Mouse (Mus musculus) mouse embryonic stem cell (cell line): ENCODE measurements around the gene Zfp523.

ENCODE experiments used
- in situ Hi-C, 2 experiments: fragments of 300-500 bp; cut with MboI; formaldehyde crosslinking; loops; 1 replicate in 1 of 2; 3 replicates in 1 of 2; pipeline ENCODE4 v1.14.3; 2019 to 2020; ENCODE audit warnings: low sequenced_read_pairs in 2 of 2, low pct_unique_long_range_greater_than_20kb in 1 of 2, mixed read lengths in 1 of 2; ENCODE audit not compliant: unreplicated experiment in 1 of 2

Gene Zfp523

DNA sequence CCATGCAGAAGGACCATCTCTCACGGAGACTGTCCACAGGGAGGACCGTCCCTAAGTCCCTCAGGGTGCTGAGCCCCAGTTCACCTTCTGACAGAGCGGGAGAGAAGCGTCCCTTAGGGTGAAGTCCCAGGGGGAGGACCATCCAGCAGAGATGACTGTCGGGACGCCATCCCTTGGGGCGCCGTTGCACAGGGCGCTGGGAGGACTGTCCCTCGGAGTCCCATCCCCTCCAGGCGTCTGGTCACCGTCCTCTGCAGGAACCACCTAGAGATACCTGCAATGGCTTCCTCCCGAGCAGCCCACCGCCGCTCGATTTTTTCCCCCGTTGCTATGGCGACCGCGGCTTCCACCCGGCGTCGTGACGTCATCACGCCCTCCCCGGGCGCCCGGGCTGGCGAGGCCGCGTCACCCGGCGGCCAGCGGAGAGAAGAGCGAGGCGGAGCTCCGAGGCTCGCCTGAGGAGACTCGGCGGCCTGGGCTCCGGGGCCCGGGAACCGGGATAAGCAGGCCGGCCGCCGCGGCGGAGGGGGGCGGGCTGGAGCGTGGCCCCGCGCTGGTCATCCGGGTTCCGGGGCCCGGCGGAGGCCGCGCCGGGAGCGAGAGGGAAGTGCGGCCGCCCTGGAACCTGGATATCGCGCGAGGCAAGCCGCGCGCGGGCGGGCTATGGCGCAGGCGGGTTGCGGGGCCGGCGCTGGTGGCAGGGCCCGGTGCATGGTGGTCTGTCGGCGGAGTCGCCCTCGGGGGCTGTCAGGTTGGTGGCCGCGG is at the start of gene Zfp523:
Zfp523 (plus strand) TSS at position 355 of the 765 bp plus-strand sequence.
- in situ Hi-C loops: no loop called here

DNA sequence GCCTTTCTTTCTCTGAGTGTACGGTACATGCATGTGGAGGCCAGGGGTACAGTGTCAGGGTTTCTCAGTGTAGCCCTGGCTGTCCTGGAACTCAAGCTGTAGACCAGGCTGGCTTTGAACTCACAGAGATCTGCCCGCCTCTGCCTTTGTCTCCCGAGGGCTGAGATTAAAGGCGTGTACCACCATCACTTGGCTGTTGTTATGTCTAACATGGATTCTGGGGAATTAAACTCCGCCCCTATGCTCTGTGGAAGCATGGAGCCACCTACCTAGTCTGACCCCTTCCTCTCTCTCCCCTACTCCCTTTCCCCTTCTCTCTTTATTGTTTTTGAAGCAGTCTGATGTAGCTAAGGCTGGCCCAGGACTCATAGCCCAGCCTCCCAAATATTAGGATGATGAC is 47.1 kb upstream of the Zfp523 start:
- in situ Hi-C loops: no loop called here

DNA sequence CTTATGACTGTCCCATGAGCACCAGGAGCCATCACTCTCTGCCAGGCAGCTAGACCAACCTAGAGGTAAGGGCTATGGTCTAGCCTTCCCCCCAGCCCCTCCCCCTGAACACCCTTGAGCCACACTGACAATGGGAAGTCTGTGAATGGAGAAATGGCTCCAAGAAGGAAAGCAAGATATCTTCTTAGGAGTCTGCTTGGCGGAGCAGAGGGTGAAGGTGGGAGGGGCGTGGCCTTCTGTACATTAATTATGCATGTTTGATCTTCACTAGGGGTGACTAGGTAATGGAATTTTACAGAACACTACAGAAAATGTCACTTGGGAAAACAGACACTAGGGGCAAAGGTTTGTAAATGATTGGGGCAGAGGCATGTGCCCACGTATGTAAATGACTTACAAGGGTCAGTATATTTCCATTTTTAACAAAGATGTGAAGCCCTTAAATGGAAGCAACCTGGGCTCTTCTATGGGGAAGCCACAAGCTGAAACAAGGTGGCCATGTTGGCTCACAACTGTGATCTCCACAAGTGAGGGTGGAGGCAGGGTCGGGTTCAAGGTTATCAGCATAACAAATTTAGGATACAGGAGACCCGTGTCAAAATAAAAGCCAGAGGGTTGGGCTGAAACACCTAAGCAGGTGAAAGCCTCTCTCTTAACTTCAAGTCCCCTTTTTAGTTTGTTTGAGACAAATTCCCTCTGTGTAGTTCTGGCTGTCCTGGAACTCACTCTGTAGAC is 46.4 kb upstream of the Zfp523 start:
- in situ Hi-C loops: no loop called here

DNA sequence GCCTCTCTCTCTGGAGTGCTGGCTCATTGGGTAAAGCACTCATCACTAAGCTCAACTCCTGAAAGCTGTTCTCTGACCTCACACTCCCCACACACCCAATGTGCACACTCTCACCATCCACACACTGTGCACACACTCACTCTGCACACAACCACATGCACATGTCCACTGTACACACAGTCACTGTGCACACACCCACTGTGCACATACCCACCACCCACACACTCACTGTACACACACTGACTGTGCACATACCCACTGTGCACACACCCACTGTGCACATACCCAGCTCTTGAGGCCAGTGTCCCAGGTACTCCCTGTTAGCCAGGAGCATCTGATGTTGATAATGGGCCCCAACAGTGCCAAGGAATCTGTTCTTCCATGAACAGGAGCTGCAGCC is 45.8 kb upstream of the Zfp523 start:
- in situ Hi-C loops: no loop called here

DNA sequence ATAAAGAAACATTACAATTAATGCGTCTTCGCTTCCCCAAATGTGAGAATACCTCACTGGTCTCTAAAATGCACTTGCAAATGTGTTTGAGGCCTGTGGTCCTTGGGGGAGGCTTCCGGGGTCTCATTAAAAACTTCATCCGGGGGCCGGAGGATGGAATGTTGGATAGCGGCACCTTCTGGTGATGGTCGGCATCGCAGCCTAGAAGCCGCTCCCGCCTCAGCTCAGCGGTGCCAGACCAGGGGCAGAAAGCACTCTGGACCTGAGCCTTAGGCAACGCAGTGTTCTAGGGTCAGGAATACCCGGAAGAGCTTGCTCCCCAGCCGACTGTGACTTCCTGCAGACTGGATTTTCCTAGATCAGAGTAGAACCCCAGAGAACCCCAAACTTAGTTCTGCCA is 43.7 kb upstream of the Zfp523 start:
- in situ Hi-C loops: no loop called here

DNA sequence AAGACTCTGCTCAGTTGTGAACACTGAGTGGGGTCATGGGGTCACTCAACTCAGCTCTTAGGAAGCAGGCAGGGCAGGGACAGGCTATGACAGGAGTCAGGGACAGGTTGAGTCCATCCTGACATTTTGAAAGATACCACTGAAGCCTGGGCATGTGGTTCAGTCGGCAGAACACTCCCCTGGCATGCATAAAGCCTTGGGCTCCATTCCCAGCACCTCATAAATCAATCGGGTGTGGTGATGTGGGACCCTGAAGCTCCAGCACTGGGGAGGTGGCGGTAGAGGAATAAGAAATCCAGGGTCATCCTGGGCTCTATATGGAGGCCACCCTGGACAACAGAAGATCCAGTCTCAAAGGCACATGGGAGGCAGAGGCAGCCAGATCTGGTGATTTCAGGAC is 41.4 kb upstream of the Zfp523 start:
- in situ Hi-C loops: no loop called here

DNA sequence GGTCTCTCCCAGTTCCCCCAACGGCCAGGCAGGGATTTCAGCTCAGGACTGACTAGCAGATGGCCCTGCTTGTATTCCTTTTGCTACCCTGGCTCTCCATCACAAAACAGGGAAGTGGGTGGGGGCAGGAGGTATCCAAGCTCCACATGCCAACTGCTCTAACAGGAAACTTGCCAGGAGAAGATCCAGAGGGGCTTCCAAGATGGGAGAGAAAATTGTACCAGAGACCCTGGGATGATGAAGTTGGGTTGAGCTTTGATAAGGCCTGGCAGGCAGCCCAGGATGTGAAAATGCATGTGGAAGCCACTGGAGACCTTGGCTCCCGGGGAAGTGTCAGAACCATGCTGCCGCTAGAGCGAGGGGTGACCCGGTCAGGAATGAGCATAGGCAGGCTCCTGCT is 40.7 kb upstream of the Zfp523 start:
- in situ Hi-C loops: no loop called here

DNA sequence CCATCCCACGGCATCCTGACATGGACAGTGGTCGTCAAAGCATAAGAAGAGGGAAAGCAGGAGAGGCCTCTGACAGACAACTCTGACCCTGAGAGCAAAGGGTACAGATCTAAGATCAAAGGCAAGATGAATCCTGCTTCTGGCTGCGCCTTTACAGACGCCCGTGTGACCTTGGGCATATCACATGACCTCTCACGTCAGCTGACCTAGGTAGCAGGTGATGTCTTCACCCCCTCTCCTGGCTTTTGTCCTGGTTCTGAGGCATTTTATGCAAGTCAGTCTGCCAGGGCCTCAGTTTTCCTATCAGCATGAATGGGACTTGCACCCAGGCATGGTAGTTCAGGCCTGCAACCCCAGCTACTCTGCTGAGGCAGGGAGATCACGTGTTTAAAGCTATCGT is 38.9 kb upstream of the Zfp523 start:
- in situ Hi-C loops: no loop called here

DNA sequence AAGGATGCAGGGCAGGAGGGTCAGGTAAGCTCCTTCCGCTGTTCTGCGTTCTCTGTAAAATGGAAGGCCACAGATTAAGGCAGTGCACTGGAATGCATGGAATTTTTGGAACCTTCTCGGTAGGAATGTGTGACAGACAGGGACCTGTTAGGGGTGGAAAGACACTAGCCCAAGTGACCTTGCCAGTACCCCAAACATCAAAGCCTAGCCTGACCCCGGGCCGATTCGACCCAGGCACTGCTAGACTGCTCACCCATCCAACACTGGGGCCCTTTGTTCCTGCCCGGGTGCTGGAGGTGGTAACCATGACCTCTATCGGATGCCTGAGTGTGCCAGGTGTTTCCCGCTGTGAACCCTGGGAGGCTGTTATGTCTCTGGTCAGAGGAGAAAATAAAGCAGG is 38.2 kb upstream of the Zfp523 start:
- in situ Hi-C loops: no loop called here

DNA sequence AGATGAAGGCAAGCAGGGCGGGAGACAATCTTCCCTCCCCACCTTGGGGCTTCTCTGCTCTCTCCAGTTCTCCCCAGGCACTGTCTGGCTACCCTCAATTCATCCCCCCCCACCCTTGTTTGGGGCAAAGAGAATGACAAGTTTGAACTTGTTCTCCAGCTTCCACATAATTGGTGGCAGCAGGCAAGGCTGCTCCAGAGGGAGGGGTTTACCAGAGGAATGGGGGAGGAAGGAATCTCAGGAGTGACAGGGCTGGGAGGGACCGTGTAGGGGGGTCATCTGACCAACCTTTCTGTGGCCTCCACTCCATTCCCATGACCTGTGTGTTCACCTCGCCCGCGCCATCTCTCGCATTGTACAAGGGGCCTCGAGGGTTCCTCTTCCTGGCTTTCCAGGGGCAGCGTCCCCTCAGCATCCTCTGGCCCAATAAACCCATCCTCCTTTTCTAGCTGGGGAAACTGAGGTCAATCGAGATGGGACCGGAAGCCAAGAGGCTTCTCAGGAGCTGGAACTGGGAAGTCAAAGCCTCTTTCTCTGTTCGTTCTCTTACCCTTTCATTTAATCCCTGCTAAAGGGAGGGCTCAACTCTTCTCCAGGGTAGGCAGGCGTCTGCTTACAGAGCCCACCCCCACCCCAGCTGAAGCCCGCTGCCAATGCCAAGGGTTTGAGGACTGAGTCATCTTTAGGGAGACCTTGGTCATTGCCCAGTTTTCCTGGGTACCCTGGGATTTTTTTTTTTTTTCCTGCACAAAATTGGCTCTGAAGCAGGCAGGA is 36.3 kb upstream of the Zfp523 start:
- in situ Hi-C loops: no loop called here

DNA sequence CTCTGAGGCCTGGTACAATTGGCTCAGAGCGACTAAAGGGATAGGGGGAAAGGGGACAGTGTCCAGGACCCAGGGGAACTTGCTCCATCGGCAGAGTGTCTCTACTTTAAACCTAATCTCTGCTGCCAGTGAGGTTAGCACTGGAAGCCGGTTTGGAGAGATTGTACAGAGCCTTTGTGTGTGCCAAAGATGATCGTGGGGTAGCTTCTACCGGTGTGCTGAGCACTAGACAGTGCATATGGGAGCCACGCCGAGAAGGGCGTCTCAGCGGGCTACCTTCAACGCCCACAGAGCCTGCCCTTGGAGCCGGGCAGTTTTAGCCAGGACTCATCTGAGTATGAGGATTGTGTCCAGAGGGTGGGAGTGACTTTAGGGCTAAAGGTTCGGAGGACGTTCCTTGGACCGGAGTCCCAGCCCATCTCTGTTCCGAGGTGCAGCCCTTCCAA is 35.7 kb upstream of the Zfp523 start:
- in situ Hi-C loops: no loop called here

DNA sequence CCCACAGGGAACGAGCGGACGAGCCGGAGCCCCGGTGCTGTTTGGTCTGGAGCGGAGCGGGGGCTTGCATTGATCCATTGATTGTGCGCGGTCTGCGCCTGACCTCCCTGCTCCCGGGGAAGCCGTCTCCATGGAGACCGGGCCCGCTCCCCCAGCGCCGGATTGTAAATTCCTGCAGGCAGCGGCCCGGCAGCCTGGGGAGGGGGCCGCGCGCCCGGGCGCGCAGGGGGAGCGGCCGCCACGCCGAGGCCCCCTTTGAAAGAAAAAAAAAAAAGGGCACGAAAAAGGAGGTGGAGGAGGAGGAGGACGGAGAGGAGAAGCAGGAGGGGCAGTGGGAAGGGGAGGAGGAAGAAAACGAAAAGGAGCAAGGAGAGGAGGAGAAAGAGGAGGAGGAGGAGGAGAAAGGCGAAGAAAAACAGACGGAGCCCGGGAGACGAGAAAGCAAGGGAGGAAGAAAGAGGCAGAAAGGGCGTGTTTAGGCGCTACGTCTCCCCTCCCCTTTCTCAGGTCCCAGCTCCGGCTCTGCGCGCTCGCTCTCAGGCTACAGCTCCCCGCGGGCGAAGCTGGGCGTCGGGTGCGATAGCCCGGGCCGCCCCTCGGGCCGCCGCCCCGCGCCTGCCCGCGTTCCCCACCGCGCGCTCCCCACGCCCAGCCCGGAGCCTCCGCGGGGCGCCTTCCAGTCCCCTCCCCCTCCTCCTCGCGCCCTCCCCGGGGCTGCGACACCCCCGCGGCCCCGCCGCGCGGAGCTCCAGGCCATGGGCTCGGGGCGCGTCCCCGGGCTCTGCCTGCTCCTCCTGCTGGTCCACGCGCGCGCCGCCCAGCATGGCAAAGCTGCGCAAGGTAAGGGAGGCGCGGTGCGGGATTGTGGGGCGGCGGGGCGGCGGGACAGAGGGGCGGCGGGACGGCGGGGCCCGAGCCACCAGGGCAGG is 34.9 kb upstream of the Zfp523 start, which contains the start of gene Scube3:
Scube3 (plus strand) TSS at position 371 of the 929 bp plus-strand sequence.
- in situ Hi-C loops: no loop called here

DNA sequence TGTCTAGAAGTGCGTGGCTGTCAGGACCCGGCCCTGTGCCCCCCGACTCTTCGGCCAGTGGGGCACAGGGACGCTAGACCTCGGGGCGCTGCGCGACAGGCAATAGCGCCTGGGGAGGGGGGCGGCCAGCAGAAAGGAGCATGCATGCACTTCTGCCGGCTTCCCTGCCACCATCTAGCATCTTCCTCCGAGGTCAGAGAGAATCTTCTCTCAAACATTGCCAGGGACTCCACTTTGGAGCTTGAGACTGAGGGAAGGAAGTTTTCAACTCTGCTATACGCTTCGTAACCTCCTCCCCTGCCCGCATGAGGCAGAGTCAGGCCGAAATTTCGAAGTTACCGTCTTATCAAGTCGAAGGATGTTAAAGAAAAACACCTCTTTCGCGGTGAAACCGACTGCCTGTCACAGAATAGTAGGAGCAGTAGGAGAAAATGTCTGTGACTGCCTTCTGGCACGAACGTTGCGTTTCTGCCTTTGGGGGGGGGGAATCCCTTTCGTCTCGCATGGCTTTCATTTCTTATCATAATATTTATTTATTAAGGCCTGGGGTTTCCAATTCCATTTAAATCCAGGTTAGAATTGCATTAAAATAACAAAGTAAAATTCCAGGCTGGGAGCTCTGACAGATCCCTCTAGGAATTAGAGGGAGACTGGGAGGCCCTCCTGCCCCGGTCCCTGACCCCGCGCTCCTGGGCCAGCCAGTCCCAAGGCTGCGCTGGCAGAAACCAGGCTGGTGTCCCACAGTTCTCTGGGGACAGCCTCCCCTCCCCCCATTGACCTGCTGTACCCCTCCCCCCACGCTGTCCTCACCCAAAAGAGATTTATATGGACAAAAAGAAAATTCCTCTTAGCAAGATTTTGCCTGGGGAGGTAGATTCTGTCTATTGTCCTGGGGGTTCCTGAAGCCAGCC is 34.0 kb upstream of the Zfp523 start:
- in situ Hi-C loops: no loop called here

DNA sequence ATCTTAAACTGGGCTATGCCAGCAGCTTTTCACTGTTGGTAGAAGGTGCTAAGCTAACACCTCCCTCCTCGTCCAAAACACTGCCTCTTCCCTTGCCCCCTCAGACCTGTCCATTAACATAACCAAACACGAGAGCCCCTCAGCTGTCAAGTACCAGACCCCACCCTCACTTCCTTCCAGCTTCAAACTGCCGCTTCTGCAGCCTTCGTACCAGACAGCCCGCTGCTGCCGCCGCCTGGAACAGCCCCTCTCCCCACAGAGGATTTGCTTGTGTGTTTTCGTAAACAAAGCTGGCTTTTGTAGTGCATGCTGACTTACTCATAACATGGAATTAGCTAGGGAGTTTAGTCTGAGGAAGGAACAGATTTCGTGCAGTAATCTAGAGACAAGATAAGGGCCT is 33.2 kb upstream of the Zfp523 start:
- in situ Hi-C loops: no loop called here

DNA sequence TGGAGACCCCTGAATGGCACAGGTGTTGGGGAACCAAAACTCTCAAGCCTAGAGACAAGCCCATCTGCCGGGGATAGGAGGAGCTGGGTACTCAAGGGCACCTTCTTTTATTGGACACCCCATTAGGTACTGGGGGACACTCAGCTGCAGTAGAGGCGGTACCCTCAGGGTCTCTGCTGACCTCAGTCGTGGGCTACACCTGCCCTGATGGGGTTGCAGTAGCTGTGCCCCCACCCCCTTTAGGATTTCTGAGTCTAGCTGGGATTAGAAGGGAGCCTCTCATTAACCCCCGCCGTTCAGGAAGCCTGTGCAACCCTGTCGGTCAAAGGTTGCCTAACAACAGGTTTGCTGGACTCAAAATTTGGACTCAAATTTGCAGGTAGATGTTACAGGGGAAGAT is 32.7 kb upstream of the Zfp523 start:
- in situ Hi-C loops: no loop called here

DNA sequence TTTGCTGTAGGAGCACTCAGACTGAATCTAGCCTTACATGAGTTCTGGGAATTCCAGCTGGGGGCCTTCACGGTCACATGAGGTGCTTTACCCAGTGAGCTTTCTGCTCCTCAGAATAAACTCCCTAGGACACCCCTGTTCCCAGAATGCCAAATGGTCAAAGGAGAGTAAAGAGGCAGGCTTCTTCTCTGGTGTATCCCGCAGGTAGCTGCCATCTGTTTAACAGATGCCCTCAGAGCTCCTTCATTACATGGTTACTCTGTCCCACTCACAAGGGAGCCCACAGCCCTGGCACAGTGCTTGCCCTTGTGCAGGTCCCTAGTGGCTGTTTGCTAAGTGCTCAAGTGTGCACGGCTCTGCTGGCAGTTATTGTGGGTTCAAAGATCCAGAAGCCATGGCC is 28.6 kb upstream of the Zfp523 start:
- in situ Hi-C loops: no loop called here

DNA sequence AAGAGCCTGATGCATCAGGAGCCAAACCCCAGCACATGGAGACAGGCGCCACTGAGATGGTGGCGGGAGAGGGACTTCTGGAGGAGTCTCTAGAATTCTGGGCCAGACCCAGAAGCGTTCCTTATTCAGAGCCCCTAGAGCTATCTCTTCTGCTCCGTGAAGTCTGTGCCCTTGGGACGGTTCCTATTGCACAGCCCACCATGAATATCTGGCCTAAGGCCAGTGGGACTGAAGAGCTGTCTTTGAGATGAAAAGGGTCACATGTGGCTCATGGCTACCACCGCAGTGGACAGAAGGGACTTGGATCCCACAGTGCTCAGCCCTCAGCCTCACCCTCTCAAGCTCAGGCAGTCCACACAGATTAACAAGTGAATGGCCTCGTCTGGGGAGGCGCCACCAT is 27.2 kb upstream of the Zfp523 start:
- in situ Hi-C loops: loop anchor here in 1 of 2 experiments (5.0 kb wide), 1 partner anchor 32 kb away; no protein-coding TSS in a partner anchor
